Mouse (Mus musculus): ENCODE measurements around the gene Ccdc125.
A peak's percentile ranks its signal among the peaks of the same experiment; 100 is the strongest.

Ccdc125 gene

DNA sequence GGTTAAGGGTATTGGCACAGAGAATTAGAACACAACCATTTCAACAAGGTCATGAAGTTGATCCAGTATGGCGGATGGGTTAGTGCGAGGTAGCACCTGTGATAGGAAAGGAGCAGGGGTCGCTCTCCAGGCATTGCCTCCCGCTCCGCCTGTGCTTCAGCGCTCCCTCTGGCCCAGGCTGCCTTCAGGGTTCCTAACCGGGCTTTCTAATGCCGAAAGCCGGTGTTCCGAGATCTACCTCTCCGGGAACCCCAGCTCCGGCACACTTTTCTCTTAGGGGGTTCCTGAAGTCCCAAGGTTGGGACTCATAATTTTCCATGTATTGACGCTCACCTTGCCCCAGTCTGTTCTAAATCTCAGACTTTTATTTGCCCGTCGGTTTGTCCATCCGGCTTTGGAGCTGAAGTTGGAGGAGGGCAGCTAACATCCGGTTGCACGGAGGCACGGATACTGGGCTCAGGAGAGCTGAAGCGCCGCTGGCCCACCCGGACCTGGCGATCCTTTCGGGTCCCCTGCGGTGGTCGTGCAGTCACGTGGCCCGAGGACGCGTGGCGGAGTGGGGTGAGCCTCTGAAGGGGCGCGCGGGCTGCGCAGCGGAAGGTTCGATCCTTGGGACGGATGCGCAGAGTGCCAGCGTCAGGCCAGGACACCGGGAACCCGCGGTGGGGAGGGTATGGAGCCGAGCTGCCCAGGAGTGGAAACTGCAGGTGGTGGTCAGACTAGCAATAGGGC is at the start of gene Ccdc125:
TSS of gene Ccdc125 (plus strand) at position 427 of the 732 bp plus-strand sequence.
- DNase-seq, result peak; percentile 12 to 30

DNA sequence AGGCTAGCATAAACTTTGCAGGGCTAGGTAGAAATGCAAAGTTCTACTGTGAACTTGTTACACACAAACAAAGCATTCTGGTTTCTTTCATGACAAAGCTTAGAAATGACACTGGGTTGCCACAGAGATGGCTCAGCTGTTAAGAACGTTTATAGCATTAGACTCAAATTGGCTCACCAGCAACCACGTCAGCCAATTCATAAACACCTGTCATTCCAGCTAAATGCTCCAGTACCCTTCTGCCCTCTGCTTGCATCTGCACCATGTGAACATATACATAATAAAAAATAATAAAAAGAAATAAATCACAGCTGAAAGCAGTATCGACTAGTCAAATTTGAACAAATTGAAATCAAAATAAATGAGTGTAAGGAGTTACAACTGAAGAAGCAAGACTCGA is 47.3 kb upstream of the Ccdc125 start:
- DNase-seq, result no peak

DNA sequence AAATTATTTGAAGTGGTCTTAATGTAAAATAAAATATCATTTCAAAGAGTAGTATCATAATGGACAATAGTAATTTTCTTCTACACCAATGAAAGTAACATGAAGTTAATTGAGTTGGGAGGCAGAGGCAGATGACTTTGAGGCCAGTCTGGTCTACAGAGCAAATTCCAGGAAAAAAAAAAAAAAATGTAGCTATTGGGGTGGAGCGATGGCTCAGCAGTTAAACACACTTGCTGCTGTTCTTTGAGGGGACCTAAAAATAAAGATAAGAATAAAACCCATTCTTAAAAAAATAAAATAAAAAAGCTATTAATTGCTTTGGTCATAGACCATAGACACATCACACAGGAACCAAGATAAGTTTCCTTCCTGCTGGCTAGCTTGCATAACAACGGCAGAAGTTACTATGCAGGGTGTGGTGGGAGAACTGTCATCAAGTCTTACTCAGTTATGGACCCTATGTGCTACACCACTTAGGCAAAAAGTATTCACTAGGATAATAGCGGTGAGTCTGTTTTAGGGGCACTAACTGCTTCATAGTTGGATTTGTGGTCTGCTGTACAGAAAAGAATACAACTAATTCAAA is 35.3 kb upstream of the Ccdc125 start:
- DNase-seq, result no peak

DNA sequence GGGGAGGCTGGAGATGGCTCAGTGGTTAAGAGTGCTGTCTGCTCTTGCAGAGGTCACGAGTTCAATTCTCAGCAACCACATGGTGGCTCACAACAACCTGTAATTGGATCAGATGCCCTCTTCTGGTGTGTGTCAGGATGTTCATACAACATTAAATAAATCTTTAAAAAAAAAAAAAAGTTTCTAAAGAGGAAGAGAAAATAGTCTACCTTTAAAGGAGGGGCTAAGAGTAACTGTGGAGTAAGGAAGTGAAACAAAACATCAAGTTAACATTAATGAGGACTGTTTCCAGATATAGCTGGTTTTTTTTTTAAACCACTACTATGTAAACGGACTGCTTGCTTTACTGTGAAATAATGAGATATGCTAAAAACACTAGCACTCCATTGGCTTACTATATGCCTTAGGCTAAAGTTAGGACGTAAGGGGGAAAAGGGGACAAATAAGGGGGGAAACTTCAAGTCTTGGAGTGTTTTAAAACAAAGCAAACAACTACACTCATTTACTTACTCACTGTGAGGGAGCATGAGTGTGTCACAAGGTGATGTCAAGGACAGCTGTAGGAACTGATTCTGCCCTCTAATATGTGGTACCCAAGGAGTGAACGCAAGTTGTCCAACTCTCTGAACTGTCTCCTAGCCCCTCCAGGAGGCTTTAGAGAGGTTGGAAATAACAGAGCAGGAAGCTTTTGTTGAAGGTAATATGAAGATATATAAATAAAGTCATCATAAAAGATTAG is 26.9 kb upstream of the Ccdc125 start:
- DNase-seq, result no peak

DNA sequence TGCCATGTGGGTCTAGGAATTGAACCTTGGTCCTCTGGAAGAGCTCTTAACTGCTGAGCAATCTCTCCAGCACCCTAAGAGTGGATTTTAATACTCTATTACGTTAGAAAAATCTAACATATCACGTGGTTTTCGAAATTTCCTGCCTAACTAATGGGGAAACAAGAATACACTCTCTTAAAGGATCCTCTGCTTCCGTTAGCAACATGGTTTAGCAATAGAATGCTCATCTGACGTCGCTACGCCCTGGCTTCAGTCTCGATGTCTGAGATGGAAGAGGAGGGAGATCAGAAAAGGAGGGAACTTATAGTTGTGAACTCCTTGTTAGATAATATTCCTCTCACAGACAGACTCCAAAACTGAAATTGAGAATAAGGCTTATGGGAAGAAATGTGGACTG is 21.3 kb upstream of the Ccdc125 start:
- no peak for DNase-seq

DNA sequence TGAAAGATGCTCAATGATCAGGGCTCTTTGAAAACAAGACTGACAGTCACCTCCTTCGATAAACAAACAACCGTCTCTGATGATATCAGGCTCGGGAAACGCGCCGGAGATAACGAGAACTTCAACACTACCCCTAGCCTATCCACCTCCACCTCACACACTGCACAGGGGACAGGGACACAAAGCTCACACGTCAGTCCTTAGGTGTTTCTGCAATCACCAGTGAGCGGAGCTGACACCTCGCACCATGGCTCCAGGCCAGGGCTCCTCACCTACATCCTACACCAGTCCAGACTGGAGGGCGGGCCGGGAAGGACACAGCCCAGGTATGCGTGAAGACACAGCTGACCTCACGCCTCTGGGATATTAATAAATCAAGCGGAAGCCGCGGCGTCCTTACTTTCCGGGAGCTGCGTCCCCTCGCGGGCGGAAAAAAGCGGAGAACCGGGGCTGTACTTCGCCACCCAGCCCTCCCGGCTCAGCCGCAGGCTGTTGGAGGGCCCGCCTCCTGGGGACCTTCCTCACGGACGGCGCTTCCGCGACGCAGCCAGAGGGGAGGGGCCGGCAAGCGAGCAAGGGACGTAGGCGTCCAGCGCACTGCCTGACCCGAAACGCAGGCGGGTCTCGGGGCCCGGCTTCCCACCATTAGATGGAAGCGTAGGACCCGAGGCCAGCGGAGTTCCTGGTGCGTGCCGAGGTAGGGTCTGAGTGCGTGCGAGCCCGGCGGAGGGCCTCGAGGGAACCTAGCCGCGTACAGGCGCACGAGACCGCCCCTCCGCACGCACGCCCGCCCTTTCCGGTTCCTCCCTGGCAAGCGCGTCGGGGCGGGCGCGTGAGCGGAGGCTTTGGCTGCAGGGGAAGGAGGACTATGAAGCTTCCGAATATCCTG is 18.7 kb upstream of the Ccdc125 start, which contains the start of the genes Ak6 and Rad17:
TSS of gene Ak6 (plus strand) at position 430 of the 889 bp plus-strand sequence.
TSS of gene Rad17 (minus strand) at position 502 of the 889 bp plus-strand sequence.
- DNase-seq, result peak; percentile 99

DNA sequence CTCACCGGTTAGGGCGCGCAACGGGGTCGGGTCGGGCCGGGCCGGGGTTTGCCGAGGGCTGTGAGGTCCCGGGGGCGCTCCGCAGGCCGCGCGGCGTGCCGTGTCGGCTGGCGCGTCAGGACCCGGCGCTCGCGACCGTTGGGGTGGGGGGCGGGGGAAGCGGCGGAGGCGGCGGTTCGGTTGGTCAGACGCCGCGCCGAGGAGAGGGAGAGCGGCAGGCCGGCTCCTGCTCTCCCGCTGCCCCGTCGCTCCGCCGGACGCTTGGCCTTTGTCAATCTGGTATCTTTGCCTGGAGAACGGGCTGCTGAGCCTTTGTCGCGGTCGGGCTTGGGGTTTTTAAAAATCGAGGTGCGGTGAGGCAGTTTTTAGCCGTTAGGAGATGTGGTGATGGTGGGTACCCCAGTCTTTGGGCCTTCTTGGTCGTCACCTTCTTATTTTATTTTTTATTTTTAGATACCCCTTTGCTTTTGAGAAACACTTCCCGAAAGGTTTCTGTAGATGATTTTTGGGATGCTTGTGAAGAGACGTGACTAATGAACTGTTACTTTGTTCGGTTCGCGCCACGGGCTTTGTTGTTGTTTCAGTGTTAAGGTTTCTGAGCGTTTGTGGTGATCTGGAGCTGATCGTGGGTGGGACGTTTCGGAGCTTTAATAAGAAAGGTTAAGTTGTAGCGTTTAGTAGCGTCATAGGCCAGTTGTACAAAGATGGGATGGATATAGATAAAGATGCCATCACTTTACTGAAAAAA is 17.9 kb upstream of the Ccdc125 start, which contains the start of gene Taf9:
TSS of gene Taf9 (plus strand) at position 141 of the 748 bp plus-strand sequence.
- no peak for DNase-seq

DNA sequence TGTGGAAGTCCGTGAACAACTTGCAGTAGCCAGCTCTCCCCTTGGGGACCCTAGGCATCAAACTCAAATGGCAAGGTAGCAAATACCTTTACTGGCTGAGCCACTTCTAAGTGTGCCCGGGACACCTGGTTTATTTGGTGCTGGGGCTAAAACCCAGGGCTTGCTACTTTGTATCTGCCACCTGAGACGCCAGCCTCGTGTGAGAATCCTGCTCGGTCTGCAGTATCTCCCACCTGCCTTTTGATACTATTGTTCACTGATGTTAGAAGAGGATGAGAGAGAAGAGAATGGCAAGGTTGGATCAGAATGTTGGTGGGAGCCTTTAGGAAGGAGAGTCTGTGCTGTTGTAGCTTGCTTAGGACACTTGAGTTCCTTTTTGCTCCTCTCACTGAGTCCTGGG is 11.4 kb upstream of the Ccdc125 start:
- no peak for DNase-seq

DNA sequence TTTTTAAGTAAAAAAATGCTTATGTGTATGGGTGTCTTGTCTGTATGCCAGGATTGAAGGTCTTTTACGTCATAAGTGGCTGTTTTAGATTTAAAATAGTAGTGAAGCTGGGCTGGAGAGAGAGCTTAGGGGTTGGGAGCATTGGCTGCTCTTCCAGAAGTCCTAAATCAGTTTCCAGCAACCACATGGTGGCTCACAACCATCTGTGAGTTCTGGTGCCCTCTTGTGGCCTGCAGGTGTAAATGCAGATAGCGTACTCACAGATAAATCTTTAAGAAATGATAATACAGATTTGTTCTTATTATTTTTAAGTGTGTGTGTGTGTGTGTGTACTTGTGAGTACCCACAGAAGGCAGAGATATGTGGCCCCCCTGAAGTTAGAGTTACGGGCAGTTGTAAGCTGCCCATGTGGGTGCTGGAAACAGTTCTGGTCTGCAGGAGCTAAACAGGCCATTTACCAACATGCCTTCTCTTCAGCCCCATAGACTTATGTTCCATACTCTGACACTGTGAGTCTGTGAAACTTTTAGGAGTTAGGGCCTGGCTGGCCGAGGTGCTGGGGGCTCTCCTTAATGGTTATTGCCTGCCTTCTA is 9.6 kb upstream of the Ccdc125 start:
- DNase-seq, result peak; percentile 50 to 74

DNA sequence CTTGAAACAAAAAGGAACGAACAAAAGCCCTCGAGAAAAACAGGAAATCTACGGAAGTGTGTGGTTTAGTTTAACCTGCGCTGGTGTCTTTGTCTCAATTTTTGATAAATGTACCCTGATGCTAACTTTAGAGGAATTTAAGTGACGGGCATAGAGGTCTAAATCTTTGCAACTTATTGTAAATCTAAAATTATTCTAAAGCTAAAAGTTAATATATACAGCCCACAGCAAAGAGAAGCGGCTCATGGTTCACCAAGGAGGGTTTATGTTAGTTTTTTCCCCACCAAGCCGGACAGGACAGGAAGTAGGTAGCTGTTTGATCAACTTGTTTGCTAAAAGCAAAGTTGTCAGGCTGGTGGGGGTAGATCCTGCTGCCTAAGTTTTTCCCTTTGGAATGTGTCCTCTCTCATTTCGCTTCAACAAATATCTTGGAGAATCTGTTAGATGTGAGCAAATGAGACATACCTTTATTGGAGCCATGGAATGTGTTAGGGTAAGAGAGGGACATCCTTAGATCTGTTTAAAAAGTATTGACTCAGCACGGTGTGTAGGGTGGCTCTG is 744 bp downstream of the Ccdc125 start:
- no peak for DNase-seq

DNA sequence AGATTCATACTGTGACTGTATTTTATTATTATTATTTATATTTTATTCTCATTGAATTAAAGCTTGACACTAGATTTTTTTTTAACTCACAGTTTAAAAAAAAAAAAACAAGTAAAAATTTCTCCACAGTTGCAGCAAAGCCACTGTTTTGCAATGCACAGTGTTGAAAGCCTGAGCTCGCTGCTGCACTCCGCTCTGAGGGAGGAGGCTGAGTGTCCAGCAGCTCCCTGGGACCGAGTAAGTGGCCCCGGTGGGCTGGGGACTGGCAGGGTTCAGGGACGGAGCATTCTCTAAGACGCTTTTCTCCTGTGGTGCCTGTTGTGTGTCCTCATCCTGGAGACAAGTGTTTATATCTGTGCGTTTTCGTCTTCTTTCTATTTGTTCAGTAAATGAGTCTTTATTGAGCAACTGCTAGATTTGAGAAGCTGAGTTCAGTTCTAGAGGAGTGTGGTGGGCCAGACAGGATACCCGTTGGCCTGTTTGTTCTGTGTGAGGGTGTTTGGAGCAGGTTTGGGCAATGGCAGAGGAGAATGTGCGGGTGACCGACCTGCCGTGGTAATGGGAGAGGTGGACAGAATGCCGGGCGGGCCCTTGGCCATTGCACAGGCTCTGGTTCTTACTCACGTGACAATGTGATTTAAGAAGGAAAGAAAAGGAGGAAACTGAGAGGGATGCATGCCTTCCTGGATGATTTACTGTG is 6.6 kb downstream of the Ccdc125 start:
- DNase-seq, result no peak

DNA sequence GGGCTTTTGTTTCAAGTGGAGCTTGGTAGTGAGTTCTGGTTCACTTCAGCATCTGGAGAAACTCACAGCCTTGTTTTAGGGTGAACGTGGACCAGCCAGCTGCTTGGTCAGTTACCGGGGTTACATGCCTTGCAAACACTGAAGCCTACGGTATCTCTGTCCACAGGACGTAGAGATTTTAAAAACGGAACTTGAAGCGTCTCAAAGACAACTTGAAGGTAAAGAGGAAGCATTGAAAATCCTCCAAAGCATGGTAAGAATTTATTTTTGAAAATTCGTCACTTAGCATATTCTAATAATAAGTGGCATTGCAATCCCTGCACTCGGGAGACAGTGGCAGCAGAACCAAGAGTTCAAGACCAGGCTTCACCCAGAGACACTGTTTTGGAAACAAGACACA is 12.1 kb downstream of the Ccdc125 start:
- no peak for DNase-seq

DNA sequence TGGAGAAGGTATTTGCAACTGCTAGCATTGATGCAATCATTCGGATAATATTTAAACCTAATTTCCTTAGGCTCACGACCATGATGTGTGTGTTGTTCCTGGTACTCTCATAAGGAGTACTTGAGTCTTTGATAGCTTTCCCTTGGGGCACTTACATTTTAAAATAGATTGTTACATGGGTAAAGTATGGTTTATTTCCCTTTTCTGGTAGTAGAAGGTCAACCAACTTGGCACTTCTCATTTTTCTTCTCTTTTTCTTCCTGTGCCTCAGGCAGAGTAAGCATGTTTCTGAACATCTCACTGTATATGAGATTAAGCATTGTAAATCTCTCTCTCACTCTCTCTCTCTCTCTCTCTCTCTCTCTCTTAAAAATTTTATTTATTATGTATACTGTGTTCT is 13.3 kb downstream of the Ccdc125 start:
- DNase-seq, result no peak

DNA sequence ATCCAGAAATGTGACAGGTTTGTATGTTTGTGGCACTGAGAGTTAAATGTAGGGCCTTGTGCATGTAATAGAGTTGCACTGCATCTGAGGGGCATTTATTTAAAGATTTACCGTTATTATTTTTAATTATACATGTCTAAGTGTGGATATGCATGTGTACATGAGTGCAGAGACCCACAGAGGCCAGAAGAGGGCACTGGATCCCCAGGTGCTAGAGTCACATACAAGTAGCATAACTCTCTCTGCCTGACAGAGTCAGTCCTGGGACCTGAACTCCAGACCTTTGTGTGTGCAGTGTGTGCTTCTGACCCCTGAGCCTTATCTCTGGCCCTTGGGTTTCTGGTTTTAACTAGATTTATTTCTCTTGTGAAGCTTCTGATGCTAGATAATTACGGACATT is 14.8 kb downstream of the Ccdc125 start:
- DNase-seq, result no peak

DNA sequence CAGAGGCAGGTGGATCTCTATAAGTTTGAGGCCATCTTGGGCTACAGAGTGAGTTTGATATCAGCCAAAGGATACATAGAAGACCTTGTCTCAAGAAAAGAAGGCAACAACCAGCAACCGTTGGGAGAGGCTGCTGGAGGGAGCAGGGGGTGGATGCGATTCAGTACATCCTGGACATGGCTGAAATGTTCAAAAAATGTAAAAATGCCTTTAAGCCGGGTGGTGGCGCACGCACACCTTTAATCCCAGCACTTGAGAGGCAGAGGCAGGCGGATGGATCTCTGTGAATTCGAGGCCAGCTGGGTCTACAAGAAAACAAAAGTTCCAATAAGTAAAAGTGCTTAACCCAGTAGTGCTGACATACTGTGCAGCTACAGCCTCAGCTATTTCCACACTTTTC is 18.0 kb downstream of the Ccdc125 start:
- no peak for DNase-seq

DNA sequence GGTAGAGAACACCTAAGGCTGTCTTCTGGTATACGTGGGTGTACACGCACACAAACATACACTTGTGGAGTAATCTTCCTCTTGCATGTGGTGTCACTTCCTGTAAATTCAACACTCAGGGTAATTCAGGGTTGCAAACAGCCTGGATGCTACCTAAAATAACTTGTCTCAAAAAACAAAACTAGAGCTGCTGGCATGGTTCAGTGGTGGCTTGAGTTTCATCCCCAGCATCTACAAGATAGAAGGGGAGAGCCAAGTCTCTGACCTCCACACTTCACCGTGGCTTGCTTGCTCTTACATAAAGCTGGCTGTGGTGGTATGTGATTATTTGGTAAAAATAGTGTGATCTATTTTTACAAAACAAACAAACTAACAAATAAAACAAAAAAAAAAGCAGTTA is 28.0 kb downstream of the Ccdc125 start:
- no peak for DNase-seq

DNA sequence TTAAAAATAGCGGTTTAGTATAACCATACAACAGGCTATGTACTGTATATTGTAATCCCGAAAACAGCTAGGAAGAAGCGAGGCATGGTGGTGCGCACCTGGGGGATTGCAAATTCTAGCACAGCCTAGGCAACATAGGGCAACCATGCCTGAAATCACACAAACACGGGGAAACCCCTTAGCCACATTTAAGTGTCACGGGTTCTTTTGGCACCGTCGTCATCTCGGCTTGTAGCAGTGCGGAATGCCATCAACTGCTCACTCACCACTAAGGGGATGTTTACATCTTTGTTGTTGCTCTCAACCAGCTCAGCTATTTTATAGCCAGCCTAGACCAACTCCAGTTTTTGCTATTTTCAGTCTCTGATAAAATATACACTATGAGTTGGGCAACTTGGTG is 29.3 kb downstream of the Ccdc125 start:
- DNase-seq, result no peak

DNA sequence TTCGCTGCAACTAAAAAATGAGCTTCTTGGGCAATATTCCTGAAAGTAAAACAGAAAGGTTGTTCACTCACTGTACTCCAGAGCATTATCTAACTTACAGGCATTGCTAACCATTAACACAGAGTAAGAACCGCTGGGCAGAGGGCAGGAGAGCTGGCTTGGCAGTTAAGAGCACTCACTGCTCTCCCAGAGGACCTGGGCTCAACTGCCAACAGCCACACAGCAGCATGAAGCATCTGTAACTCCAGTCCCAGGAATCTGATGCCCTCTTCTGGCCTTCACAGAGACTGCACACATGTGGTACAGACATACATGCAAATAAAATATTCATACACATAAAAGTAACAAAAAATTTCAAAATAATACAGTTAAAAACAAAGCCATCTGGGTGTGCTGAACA is 34.0 kb downstream of the Ccdc125 start:
- DNase-seq, result no peak

DNA sequence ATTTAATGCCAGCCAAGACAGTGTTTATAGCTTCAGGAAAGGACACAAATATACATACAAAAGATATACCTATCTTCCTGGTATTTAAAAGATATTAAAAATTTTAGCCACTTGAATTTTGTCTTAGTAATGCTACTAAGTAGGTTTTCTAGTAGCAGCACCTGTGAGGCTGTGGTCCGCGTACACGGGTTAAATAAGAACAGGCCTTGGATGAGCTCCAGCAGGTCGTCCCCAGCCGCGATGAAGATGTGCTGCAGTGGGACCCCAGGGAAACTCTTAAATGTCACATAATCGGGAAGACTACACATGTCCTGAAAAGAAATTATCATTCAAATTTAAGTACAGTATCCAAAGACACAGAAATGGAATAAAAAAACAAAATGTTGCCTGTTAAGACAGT is 36.7 kb downstream of the Ccdc125 start:
- DNase-seq, result no peak

DNA sequence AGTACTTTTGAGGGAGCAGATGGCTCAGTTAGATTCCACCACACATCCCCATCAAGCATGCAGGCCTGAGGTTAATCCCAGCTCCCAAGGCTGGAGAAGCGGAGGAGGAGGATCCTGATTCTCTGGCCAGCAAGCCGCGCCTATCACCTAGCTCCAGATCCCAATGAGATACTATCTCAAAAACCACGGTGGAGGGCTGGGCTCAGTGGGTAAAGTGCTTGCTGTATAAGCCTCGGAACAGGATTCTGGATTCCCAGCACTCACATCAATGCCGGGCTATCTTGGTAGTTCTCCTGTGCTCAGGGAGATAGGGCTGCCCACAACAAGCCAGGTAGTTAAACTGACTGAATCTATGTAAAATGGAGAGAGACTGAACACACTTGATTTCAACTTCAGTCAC is 46.0 kb downstream of the Ccdc125 start:
- DNase-seq, result no peak

DNA sequence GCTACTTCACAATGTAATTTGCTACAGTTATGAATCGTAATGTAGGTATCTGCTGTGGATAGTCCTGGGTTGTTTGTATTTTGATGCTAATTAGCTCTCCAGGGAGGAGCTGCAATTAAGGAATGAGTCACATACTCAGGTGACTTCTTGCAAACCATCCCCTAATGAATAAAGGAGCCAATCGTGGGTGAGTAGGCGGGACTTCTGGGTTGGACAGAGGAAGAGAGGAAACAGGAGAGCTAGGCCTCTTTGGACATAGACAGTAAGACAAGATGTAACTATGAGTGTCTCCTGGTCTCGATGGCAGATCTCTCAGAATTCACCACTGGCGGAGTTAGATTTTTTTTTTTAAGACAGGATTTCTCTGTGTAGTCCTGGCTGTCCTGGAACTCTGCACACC is 52.1 kb downstream of the Ccdc125 start:
- DNase-seq, result no peak
